ENCODE assay signal across 12 mouse cellular contexts in the genomic region with DNA sequence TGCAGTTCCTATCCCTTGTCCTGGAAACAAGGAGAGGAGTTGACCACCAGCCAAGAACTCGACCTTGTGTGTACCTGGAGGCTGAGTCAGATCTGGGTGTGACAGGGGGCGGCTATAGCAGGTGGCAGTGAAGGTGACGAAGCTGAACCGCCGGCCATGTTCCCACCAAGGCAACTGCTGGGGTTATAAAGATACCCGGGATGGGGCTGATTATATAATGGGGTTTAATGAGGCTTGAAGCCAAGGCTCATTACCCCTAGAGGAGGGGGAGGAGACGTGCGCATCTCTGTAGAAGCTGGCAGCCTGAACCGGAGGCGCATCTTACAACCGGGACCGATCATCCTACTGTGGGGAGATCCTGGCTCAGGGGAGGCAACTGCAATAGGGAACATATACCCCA.
DNase-seq lines count a peak whose midpoint lies in the region; ATAC-seq lines count a peak whose summit lies in the region.
"Had no signal": no experiment of that assay in that cellular context is flagged by ENCODE, and none has a peak within 500 bp of the region (broad histone marks: within the 10 kb centered on the region; RNA-seq: fewer than 3 reads in every experiment).

No protein-coding gene starts in this region.

- ATAC-seq in forebrain, embryonic 16.5 days, result 0 out of 2 replicates have a peak, but pooled peaks have one; percentile 43
- ATAC-seq in forebrain, embryonic 11.5 days (replicated peaks; ENCODE audit: low FRiP score), result no peak
- no peak for ATAC-seq in neural tube, embryonic 11.5 days (ENCODE audit: insufficient read depth, low FRiP score, low TSS enrichment)
- ATAC-seq: intestine, embryonic 15.5 days had no signal

- H3K4me1 ChIP-seq in forebrain, embryonic 16.5 days (replicated peaks; ENCODE audit: control insufficient read depth, insufficient read depth, low read length), result 0 out of 2 replicates have a peak, but pooled peaks cover 4% of the 10 kb centered on the region
- H3K4me1 ChIP-seq in forebrain, embryonic 11.5 days (replicated peaks; ENCODE audit: control insufficient read depth, insufficient read depth, low read length), result peaks cover 3% of the 10 kb centered on the region; the same call in 1 of the 2 replicates
- H3K4me1 ChIP-seq in neural tube, embryonic 11.5 days (ENCODE audit: control insufficient read depth, insufficient read depth, low read length), result 0 out of 2 replicates have a peak, but pooled peaks cover 7% of the 10 kb centered on the region
- H3K4me1 ChIP-seq: heart, embryonic 12.5 days; intestine, embryonic 15.5 days had no signal

- no peak overlapping the region for H3K9ac ChIP-seq in forebrain, embryonic 16.5 days (replicated peaks; ENCODE audit: low read depth, low read length)
- no peak overlapping the region for H3K9ac ChIP-seq in forebrain, embryonic 11.5 days (ENCODE audit: low read length)
- H3K9ac ChIP-seq in neural tube, embryonic 11.5 days (ENCODE audit: low read length), result no peak overlapping the region
- H3K9ac ChIP-seq: heart, embryonic 12.5 days; intestine, embryonic 15.5 days; limb, embryonic 13.5 days had no signal

- H3K9me3 ChIP-seq in forebrain, embryonic 16.5 days (ENCODE audit: control insufficient read depth, low read length), result no peaks in the 10 kb centered on the region
- no peaks in the 10 kb centered on the region for H3K9me3 ChIP-seq in forebrain, embryonic 11.5 days (ENCODE audit: control insufficient read depth, low read length)
- no peaks in the 10 kb centered on the region for H3K9me3 ChIP-seq in neural tube, embryonic 11.5 days (ENCODE audit: control insufficient read depth, low read length)
- H3K9me3 ChIP-seq: heart, embryonic 12.5 days; intestine, embryonic 15.5 days; limb, embryonic 13.5 days had no signal

- DNase-seq in forebrain, embryonic 11.5 days (ENCODE audit: low spot score), result no peak
- peak; percentile 46 for DNase-seq in neural tube, embryonic 11.5 days (ENCODE audit: low spot score)
- DNase-seq in neural tube, embryonic 10.5 days (ENCODE audit: extremely low spot score, low spot score), result no peak
- DNase-seq in kidney, adult 9 months, result peak; percentile 41
- DNase-seq in retina, postnatal 1 day, result peak; percentile 84
- no peak for DNase-seq in lung, postnatal 36 days
- no peak for DNase-seq in heart, adult 9 months (ENCODE audit: low spot score in 2 of 2)
- DNase-seq: right cerebral cortex, postnatal 4 days had no signal

- no peaks in the 10 kb centered on the region for H3K36me3 ChIP-seq in forebrain, embryonic 16.5 days (ENCODE audit: control insufficient read depth, insufficient read depth)
- no peaks in the 10 kb centered on the region for H3K36me3 ChIP-seq in forebrain, embryonic 11.5 days (ENCODE audit: control insufficient read depth, insufficient read depth, low read length)
- H3K36me3 ChIP-seq in neural tube, embryonic 11.5 days (ENCODE audit: control insufficient read depth, insufficient read depth, low read length), result no peaks in the 10 kb centered on the region
- H3K36me3 ChIP-seq: heart, embryonic 12.5 days; intestine, embryonic 15.5 days; limb, embryonic 13.5 days had no signal

- H3K27ac ChIP-seq in forebrain, embryonic 16.5 days (ENCODE audit: low read length), result no peak overlapping the region
- H3K27ac ChIP-seq in forebrain, embryonic 11.5 days (ENCODE audit: low read depth, low read length), result no peak overlapping the region
- no peak overlapping the region for H3K27ac ChIP-seq in neural tube, embryonic 11.5 days (ENCODE audit: low read depth, low read length)
- H3K27ac ChIP-seq: intestine, embryonic 15.5 days; limb, embryonic 13.5 days had no signal

- H3K4me2 ChIP-seq in forebrain, embryonic 16.5 days (ENCODE audit: low read length), result no peak overlapping the region
- H3K4me2 ChIP-seq in forebrain, embryonic 11.5 days (ENCODE audit: low read depth, low read length, severe bottlenecking), result no peak overlapping the region
- no peak overlapping the region for H3K4me2 ChIP-seq in neural tube, embryonic 11.5 days (ENCODE audit: low read depth)
- H3K4me2 ChIP-seq: heart, embryonic 12.5 days; intestine, embryonic 15.5 days; limb, embryonic 13.5 days had no signal

- H3K4me3 ChIP-seq in forebrain, embryonic 16.5 days (replicated peaks; ENCODE audit: low read length), result no peak overlapping the region
- no peak overlapping the region for H3K4me3 ChIP-seq in forebrain, embryonic 11.5 days (ENCODE audit: low read depth, low read length)
- no peak overlapping the region for H3K4me3 ChIP-seq in neural tube, embryonic 11.5 days (ENCODE audit: low read depth, low read length)
- H3K4me3 ChIP-seq: heart, embryonic 12.5 days; intestine, embryonic 15.5 days; limb, embryonic 13.5 days had no signal

- 35% methylated on average over 12 of the region's 12 CpGs for WGBS in forebrain, embryonic 16.5 days
- WGBS in forebrain, embryonic 11.5 days, result 66% methylated on average over 12 of the region's 12 CpGs
- WGBS in neural tube, embryonic 11.5 days, result 23% methylated on average over 12 of the region's 12 CpGs

- H3K27me3 ChIP-seq in forebrain, embryonic 16.5 days (replicated peaks; ENCODE audit: control insufficient read depth, insufficient read depth, low read length), result no peaks in the 10 kb centered on the region
- no peaks in the 10 kb centered on the region for H3K27me3 ChIP-seq in forebrain, embryonic 11.5 days (ENCODE audit: control insufficient read depth, insufficient read depth, low read length)
- no peaks in the 10 kb centered on the region for H3K27me3 ChIP-seq in neural tube, embryonic 11.5 days (ENCODE audit: control insufficient read depth, insufficient read depth, low read length)
- H3K27me3 ChIP-seq: intestine, embryonic 15.5 days; limb, embryonic 13.5 days had no signal

Comparison
In these comparisons a context has a peak if more than half of its experiments do, and no peak if none do; other contexts are left out.
1. DNase-seq: peak in neural tube, embryonic 11.5 days (single experiment), kidney, adult 9 months (single experiment) and retina, postnatal 1 day (single experiment); none in forebrain, embryonic 11.5 days (single experiment), neural tube, embryonic 10.5 days (single experiment), lung, postnatal 36 days (single experiment) and heart, adult 9 months (0 of 2).